Mouse (Mus musculus): ENCODE data around the gene Cwf19l2. TPM values are rescaled to one million over a fixed set of nuclear protein-coding genes. Genes with fewer than 3 reads are reported as not detected.

Gene Cwf19l2
- total RNA-seq (2023): 38.8 to 44.6 TPM (median 42.2 TPM) in 4 replicates

DNA sequence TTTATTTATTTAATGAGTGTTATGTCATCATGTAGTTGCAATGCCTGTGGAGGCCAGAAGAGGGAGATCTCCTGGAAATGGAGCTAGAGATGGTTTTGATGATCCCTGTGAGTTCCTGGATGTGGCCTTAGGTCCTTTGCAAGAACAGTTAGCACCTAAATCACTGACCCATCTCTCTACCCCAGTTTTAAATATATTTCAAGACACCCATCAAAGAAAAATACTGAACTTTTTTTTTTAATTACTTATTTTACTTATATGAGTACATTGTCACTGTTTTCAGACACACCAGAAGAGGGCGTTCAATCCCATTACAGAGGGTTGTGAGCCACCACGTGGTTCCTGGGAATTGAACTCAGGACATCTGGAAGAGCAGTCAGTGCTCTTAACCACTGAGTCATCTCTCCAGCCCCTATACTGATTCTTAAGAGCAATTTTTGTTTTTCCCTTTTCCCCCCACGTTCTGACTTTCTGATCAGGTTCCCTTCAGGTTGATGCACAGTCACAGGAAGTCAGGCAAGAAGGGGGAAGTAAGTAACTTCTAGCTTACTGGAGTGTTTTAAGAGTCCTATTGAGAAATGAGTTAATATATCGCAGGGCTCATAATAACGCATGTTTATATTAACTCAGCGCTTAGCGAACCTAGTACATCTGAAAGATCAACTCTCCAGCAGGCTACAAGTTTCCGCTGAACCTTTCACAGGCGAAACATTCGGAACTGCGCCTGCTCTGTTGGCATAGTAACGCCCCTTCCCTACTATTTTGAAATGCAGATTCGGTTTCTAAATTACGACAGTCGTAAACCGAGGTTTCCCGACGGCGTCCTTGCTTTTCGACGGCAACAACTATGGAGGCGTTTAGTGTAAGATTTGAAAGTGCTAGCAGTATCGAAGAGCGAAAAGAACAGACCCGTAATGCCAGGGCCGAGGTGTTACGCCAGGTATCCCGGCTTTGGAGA lies at the start of gene Cwf19l2:
Gene Cwf19l2, plus strand, starts transcription at position 342 of the 958 bp plus-strand sequence.

Other genes starting within 250 kb of the Cwf19l2 start
- 23.9 to 30.8 TPM (median 27.9 TPM) in 4 replicates for gene Alkbh8, start 68.5 kb upstream of the Cwf19l2 start, total RNA-seq (2023)
- not detected in 4 replicates for gene Gucy1a2, start 129.2 kb downstream of the Cwf19l2 start, total RNA-seq (2023)

Data from B cell, adult 62 days (primary cell).